Mouse (Mus musculus): ENCODE results near the gene Rem2.

Gene Rem2

GRCm38 (mm10) chr14:54475941-54476844, at the start of gene Rem2:
Rem2 (plus strand) TSS chr14:54476100.
- DNase-seq: peak; percentile 80 to 83

DNA sequence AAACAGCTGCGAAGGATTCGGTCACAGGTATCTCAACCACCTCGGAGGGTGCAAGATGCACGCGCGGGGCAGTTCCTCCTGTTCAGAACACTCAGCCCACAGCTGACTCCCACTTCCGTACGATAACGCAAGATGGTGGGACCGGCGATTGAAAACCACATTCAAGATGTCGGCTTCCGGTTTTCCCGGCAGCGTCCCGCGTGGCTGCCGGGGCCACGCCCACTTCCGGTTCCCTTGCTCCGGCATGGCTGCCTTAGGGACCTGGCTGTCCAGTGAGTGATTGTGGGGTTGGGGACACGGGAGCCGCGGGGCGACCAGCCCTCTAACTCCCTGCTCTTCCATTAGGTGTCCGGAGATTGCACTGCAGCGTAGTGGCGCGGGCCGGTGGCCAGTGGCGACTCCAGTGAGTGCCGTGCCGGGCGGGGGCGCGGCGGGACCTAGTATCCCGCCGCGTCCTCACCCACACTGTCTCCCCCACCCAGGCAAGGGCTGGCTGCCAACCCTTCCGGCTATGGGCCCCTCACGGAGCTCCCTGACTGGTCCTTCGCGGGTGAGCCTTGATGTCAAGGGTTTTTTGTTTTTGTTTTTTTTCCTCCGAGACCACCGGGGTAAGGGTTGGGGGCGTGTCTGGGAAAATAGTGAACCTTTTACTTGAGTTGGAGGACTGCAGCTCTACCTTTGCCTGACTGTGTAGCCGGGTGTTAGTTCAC, 49.1 kb upstream of the Rem2 start, which contains the start of gene Mrpl52:
Mrpl52 (plus strand) TSS at position 221 of the 710 bp plus-strand sequence.
- DNase-seq: peak; percentile 90

- DNase-seq: no peak
These were observed 48.2 kb upstream of the Rem2 start for GRCm38 (mm10) chr14:54427696-54428095.

DNA sequence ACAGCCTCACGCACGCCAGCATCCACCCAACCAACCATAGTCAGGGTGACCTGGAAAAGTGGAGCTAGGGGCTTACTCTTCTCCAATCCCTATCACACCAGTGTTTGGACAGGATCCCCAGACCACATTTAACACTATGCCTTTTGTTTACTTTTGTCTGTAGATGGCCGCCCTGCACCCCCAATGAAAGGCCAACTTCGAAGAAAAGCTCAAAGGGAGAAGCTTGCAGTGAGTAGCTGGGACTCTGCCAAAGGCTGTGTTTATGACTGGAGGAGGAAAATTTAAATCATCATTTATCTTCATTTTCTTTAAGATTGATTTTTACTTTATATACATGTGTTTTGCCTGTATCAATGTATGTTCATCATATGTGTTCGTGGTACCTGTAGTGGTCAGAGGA, 47.5 kb upstream of the Rem2 start:
- DNase-seq: no peak

GRCm38 (mm10) chr14:54429332-54430093, 46.4 kb upstream of the Rem2 start:
- no peak for DNase-seq

- DNase-seq: no peak
These were observed 45.3 kb upstream of the Rem2 start for GRCm38 (mm10) chr14:54430406-54431145.

DNA sequence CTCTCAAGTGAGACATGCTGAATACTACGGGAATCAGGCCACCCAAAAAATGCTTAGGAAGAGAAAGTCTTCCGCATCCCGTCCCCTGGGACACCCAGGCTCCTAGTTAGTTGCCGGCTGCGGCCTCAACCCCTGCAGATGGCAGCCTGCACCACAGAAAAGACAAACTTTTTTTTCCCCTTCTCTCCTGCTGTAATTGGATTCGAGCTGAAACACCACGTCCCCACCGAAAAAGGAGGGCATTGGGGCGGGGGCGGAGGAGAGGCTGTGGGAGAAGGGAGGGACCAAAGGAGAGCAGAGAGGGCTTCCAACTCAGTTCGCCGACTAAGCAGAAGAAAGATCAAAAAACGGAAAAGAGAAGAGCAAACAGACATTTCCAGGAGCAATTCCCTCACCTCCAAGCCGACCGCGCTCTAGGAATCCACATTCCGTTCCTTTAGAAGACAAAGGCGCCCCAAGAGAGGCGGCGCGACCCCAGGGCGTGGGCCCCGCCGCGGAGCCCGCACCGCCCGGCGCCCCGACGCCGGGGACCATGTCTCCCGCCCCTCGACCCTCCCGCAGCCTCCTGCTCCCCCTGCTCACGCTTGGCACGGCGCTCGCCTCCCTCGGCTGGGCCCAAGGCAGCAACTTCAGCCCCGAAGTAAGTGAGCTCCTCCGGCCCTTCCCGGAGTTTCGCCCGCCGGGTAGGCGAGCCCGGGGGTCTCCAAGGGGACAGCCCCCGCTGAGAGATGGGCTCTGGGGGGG, 44.4 kb upstream of the Rem2 start, which contains the start of gene Mmp14:
Mmp14 (plus strand) TSS at position 279 of the 744 bp plus-strand sequence.
- DNase-seq: peak in 1 of 2 experiments; percentile 15

DNA sequence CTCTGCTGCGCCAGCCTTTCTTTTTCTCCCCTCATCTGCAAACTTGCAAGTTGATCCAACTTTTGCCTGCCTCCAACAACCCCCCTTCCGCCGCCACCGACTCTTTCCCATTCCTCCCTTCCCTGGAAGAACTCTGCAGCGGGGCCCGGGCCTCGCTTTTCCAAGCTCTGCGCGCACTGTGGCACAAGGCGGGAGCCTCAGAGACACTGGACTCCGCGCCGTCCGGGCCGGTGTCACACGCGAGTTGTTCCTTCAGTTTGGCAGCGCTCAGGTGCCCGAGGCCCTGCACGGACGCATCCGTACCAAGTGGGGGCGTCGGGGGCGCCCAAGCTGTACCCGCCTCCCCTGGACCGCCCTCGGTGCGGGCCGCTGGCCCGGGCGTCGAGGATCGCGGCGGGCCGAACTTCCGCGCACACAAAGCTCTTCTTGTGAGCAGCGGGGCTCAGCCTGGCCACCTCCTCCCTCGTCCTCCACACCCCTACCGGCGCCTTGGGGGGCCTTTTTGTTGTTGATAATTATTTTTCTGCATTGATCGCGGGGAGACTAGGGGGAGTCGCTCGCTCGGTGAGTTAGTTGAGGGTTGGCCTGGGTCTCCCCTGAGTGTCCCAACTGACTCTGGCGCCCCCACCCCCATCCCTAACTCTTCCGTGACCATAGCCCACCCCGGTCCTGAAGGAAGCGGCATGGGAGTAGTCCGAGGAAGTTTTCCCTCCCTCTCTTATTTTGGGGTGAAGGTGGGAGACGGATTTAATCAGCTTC, 43.6 kb upstream of the Rem2 start:
- peak in 1 of 2 experiments; percentile 14 for DNase-seq

GRCm38 (mm10) chr14:54432837-54433830, 42.8 kb upstream of the Rem2 start:
- DNase-seq: peak in 1 of 2 experiments; percentile 11

- DNase-seq: no peak
These were observed 41.9 kb upstream of the Rem2 start for GRCm38 (mm10) chr14:54433941-54434531.

DNA sequence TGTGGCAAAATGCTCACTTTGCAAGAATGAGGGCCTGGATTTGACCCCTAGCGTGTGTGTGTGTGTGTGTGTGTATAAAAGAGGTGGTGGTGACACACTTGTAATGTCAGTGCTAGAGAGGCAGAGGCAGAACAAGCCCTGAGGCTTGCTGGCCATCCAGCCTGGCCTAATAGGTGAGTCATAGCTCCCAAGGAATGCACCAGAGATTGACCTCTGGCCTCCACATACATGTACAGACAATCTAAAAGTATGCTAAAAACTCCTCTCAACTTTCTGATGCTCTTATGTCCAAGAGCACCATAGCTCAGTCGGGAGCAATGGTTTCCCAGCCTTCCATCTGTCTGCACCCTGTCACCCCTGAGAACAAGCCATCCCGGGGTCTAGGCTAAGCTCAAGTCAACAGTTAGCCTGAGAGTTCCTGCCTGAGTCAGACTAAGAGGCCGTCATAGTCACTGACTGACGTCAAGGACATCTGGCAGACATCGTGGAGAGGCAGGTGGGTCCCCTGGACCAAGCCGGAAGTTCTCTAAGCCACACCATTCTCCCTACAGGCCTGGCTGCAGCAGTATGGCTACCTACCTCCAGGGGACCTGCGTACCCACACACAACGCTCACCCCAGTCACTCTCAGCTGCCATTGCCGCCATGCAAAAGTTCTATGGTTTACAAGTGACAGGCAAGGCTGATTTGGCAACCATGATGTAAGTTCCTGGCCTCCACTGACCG, 40.5 kb upstream of the Rem2 start:
- no peak for DNase-seq

- DNase-seq: no peak
These were observed 36.7 kb upstream of the Rem2 start for GRCm38 (mm10) chr14:54439155-54439554.

GRCm38 (mm10) chr14:54439610-54440009, 36.3 kb upstream of the Rem2 start:
- DNase-seq: no peak

DNA sequence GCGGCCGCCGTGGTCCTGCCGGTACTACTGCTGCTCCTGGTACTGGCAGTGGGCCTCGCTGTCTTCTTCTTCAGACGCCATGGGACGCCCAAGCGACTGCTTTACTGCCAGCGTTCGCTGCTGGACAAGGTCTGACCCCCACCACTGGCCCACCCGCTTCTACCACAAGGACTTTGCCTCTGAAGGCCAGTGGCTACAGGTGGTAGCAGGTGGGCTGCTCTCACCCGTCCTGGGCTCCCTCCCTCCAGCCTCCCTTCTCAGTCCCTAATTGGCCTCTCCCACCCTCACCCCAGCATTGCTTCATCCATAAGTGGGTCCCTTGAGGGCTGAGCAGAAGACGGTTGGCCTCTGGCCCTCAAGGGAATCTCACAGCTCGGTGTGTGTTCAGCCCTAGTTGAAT, 35.4 kb upstream of the Rem2 start:
- DNase-seq: no peak

- DNase-seq: no peak
These were observed 34.5 kb upstream of the Rem2 start for GRCm38 (mm10) chr14:54441365-54441764.

- no peak for DNase-seq
These were observed 33.4 kb upstream of the Rem2 start for GRCm38 (mm10) chr14:54442548-54442947.

DNA sequence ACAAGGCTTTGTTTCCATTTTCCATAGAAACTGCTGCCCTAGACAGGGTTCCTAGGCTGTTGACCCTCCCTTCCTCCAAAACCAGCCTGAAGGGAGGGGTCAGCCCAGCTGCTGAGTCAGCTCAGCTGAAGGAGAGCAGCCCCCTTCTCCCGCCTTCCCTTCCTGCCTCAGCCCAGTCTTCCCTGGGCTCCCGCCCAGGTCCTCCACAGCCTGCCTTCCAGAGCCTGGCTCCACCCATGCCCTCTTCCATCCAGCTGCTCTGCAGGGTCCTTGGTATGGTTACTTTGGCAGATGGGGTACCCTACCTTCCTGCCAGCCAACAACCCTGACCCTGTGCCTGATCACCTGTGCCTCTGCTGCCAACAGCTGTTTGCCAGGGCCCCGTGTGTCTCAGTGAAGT, 32.7 kb upstream of the Rem2 start:
- no peak for DNase-seq
